Mouse (Mus musculus) forebrain, embryonic 16.5 days (tissue): ENCODE results near the gene Arhgef28. TPM values are rescaled to one million over a fixed set of nuclear protein-coding genes. Genes with fewer than 3 reads are reported as not detected.
A peak's percentile ranks its signal among the peaks of the same experiment; 100 is the strongest.

Experiments used
- ATAC-seq: fragments of 200-750 bp; cut with Nextera tagmentation; 2 replicates; pipeline ENCODE4 v1.8.0; 2017; ENCODE audit warnings: mild to moderate bottlenecking, moderate library complexity
- H3K27ac ChIP-seq: fragments of 300-500 bp; sonication (generic); 2 replicates; pipeline ENCODE4 v1.5.1; 2014; ENCODE audit warnings: low read length, control low read depth
- H3K27me3 ChIP-seq: fragments of 300-500 bp; sonication (generic); replicated peaks from 2 replicates; pipeline ENCODE4 v1.6.1; 2014; ENCODE audit warnings: low read length; ENCODE audit not compliant: control insufficient read depth, insufficient read depth
- H3K36me3 ChIP-seq: fragments of 300-500 bp; sonication (generic); 2 replicates; pipeline ENCODE4 v1.6.1; 2014; ENCODE audit not compliant: control insufficient read depth, insufficient read depth
- H3K4me1 ChIP-seq: fragments of 300-500 bp; sonication (generic); replicated peaks from 2 replicates; pipeline ENCODE4 v1.6.1; 2014; ENCODE audit warnings: low read length; ENCODE audit not compliant: control insufficient read depth, insufficient read depth
- H3K4me2 ChIP-seq: fragments of 300-500 bp; sonication (generic); 2 replicates; pipeline ENCODE4 v1.6.1; 2014; ENCODE audit warnings: mild to moderate bottlenecking, low read length, control low read depth
- H3K4me3 ChIP-seq: fragments of 300-500 bp; sonication (generic); replicated peaks from 2 replicates; pipeline ENCODE4 v1.5.1; 2014; ENCODE audit warnings: mild to moderate bottlenecking, low read length, control low read depth
- H3K9ac ChIP-seq: fragments of 300-500 bp; sonication (generic); replicated peaks from 2 replicates; pipeline ENCODE4 v1.6.1; 2014; ENCODE audit warnings: low read depth, low read length, control low read depth
- H3K9me3 ChIP-seq: fragments of 300-500 bp; sonication (generic); 2 replicates; pipeline ENCODE4 v1.6.1; 2016; ENCODE audit warnings: low read length; ENCODE audit not compliant: control insufficient read depth
- WGBS: fragments of 180-500 bp; shearing (Covaris S2); extraction: QIAGEN DNeasy Blood & Tissue Kit; methylation state at CpG from one replicate; pipeline ENCODE4 v1.1.7; 2014; 5-methylcytosine and 5-hydroxymethylcytosine counted together
- polyA plus RNA-seq: library from polyadenylated mRNA; unstranded; fragments of >200 nt; fragmentation: Nextera tagmentation; extraction: Ambion mirVana; gene quantifications from 2 replicates; pipeline ENCODE4 v1.2.1, GENCODE M21; 2015

Arhgef28 gene
- polyA plus RNA-seq, 1 experiment from 2014 or later: 17.3 TPM

GRCm38 (mm10) chr13:97941909-97942680 lies 264.1 kb downstream of the Arhgef28 start:
- ATAC-seq: no peak
- Histone ChIP-seq H3K4me1 (peaks cover 7% of the 10 kb centered on the region), H3K9me3 (no peaks in the 10 kb centered on the region), H3K27ac (no peak overlapping the region), H3K9ac (no peak overlapping the region), H3K4me3 (no peak overlapping the region), H3K36me3 (no peaks in the 10 kb centered on the region), H3K27me3 (no peaks in the 10 kb centered on the region), H3K4me2 (no peak overlapping the region)
- 92% methylated on average over 13 of the region's 13 CpGs for WGBS

GRCm38 (mm10) chr13:97941099-97941498 lies 265.1 kb downstream of the Arhgef28 start:
- Histone ChIP-seq H3K4me2 (no peak overlapping the region), H3K4me1 (peaks cover 7% of the 10 kb centered on the region), H3K36me3 (no peaks in the 10 kb centered on the region), H3K4me3 (no peak overlapping the region), H3K27ac (no peak overlapping the region), H3K9ac (no peak overlapping the region), H3K27me3 (no peaks in the 10 kb centered on the region), H3K9me3 (no peaks in the 10 kb centered on the region)
- no peak for ATAC-seq
- 83% methylated on average over 6 of the region's 6 CpGs for WGBS

GRCm38 (mm10) chr13:97939433-97940160 lies 266.6 kb downstream of the Arhgef28 start:
- no peak overlapping the region for H3K27ac ChIP-seq
- ATAC-seq: no peak
- H3K9me3 ChIP-seq: no peaks in the 10 kb centered on the region
- 65% methylated on average over 15 of the region's 15 CpGs for WGBS
- H3K36me3 ChIP-seq: no peaks in the 10 kb centered on the region
- H3K4me2 ChIP-seq: no peak overlapping the region
- peaks cover 7% of the 10 kb centered on the region for H3K4me1 ChIP-seq
- no peaks in the 10 kb centered on the region for H3K27me3 ChIP-seq
- no peak overlapping the region for H3K4me3 ChIP-seq
- no peak overlapping the region for H3K9ac ChIP-seq

- no peak overlapping the region for H3K4me2 ChIP-seq
- H3K9ac ChIP-seq: no peak overlapping the region
- H3K9me3 ChIP-seq: no peaks in the 10 kb centered on the region
- 27% methylated on average over 18 of the region's 18 CpGs for WGBS
- no peaks in the 10 kb centered on the region for H3K27me3 ChIP-seq
- H3K36me3 ChIP-seq: no peaks in the 10 kb centered on the region
- no peak overlapping the region for H3K4me3 ChIP-seq
- no peak overlapping the region for H3K27ac ChIP-seq
- ATAC-seq: peak; percentile 85
- peaks cover 7% of the 10 kb centered on the region for H3K4me1 ChIP-seq
These were observed 267.5 kb downstream of the Arhgef28 start for GRCm38 (mm10) chr13:97938596-97939297.

- Histone ChIP-seq H3K4me1 (peaks cover 7% of the 10 kb centered on the region), H3K9me3 (no peaks in the 10 kb centered on the region), H3K27me3 (no peaks in the 10 kb centered on the region), H3K9ac (no peak overlapping the region), H3K4me3 (no peak overlapping the region), H3K36me3 (no peaks in the 10 kb centered on the region), H3K27ac (no peak overlapping the region), H3K4me2 (no peak overlapping the region)
- 0 out of 2 replicates have a peak, but pooled peaks have one; percentile 29 for ATAC-seq
- 13% methylated on average over 7 of the region's 7 CpGs for WGBS
These were observed 268.3 kb downstream of the Arhgef28 start for GRCm38 (mm10) chr13:97937919-97938318.

GRCm38 (mm10) chr13:97928135-97928497 lies 278.1 kb downstream of the Arhgef28 start:
- H3K9ac ChIP-seq: no peak overlapping the region
- H3K4me3 ChIP-seq: no peak overlapping the region
- 30% methylated on average over 8 of the region's 8 CpGs for WGBS
- no peaks in the 10 kb centered on the region for H3K36me3 ChIP-seq
- no peak overlapping the region for H3K27ac ChIP-seq
- H3K4me2 ChIP-seq: no peak overlapping the region
- peaks cover 10% of the 10 kb centered on the region for H3K4me1 ChIP-seq
- ATAC-seq: no peak
- H3K9me3 ChIP-seq: no peaks in the 10 kb centered on the region
- H3K27me3 ChIP-seq: no peaks in the 10 kb centered on the region

- Histone ChIP-seq H3K27me3 (no peaks in the 10 kb centered on the region), H3K4me2 (no peak overlapping the region), H3K27ac (no peak overlapping the region), H3K4me1 (peaks cover 10% of the 10 kb centered on the region), H3K4me3 (no peak overlapping the region), H3K9ac (no peak overlapping the region), H3K9me3 (no peaks in the 10 kb centered on the region), H3K36me3 (no peaks in the 10 kb centered on the region)
- no peak for ATAC-seq
- 56% methylated on average over 14 of the region's 14 CpGs for WGBS
These were observed 278.7 kb downstream of the Arhgef28 start for GRCm38 (mm10) chr13:97927376-97928134.

- Histone ChIP-seq H3K9ac (no peak overlapping the region), H3K36me3 (no peaks in the 10 kb centered on the region), H3K4me1 (peaks cover 10% of the 10 kb centered on the region), H3K4me3 (no peak overlapping the region), H3K27ac (no peak overlapping the region), H3K9me3 (no peaks in the 10 kb centered on the region), H3K4me2 (no peak overlapping the region), H3K27me3 (no peaks in the 10 kb centered on the region)
- WGBS: 92% methylated on average over 10 of the region's 10 CpGs
- no peak for ATAC-seq
These were observed 279.9 kb downstream of the Arhgef28 start for GRCm38 (mm10) chr13:97926371-97926770.

GRCm38 (mm10) chr13:97923009-97923408 lies 283.2 kb downstream of the Arhgef28 start:
- Histone ChIP-seq H3K27me3 (no peaks in the 10 kb centered on the region), H3K4me3 (no peak overlapping the region), H3K27ac (no peak overlapping the region), H3K9ac (no peak overlapping the region), H3K4me1 (peaks cover 15% of the 10 kb centered on the region), H3K36me3 (no peaks in the 10 kb centered on the region), H3K9me3 (no peaks in the 10 kb centered on the region), H3K4me2 (no peak overlapping the region)
- 89% methylated on average over 5 of the region's 5 CpGs for WGBS
- ATAC-seq: no peak
